Mouse (Mus musculus) stomach, postnatal 0 days (tissue): Measurements from ENCODE around the gene Gins1. TPM values are rescaled to one million over a fixed set of nuclear protein-coding genes. Genes with fewer than 3 reads are reported as not detected.

ENCODE experiments used
- ATAC-seq: fragments of 200-750 bp; cut with Nextera tagmentation; 2 replicates; pipeline ENCODE4 v1.8.0; 2017; ENCODE audit not compliant: low FRiP score, low TSS enrichment
- DNase-seq: peaks from one replicate; pipeline ENCODE4 v3.0.0-alpha.2; 2016; ENCODE audit warnings: low spot score
- H3K27ac ChIP-seq: fragments of 300-500 bp; sonication (generic); replicated peaks from 2 replicates; pipeline ENCODE4 v1.5.1; 2014; ENCODE audit warnings: mild to moderate bottlenecking, control low read depth
- H3K27me3 ChIP-seq: fragments of 300-500 bp; sonication (generic); 2 replicates; pipeline ENCODE4 v1.6.1; 2014; ENCODE audit warnings: low read length; ENCODE audit not compliant: control insufficient read depth, insufficient read depth
- H3K36me3 ChIP-seq: fragments of 300-500 bp; sonication (generic); 2 replicates; pipeline ENCODE4 v1.6.1; 2014; ENCODE audit warnings: low read length, mixed read lengths; ENCODE audit not compliant: control insufficient read depth, insufficient read depth
- H3K4me1 ChIP-seq: fragments of 300-500 bp; sonication (generic); replicated peaks from 2 replicates; pipeline ENCODE4 v1.6.1; 2014; ENCODE audit warnings: antibody characterized with exemption; ENCODE audit not compliant: control insufficient read depth, insufficient read depth
- H3K4me2 ChIP-seq: fragments of 300-500 bp; sonication (generic); replicated peaks from 2 replicates; pipeline ENCODE4 v1.6.1; 2014; ENCODE audit warnings: low read depth, mild to moderate bottlenecking, control low read depth, moderate library complexity
- H3K4me3 ChIP-seq: fragments of 300-500 bp; sonication (generic); 2 replicates; pipeline ENCODE4 v1.5.1; 2014; ENCODE audit warnings: low read depth, low read length, control low read depth
- H3K9ac ChIP-seq: fragments of 300-500 bp; sonication (generic); 2 replicates; pipeline ENCODE4 v1.6.1; 2014; ENCODE audit warnings: mild to moderate bottlenecking, low read length, control low read depth, mixed read lengths
- H3K9me3 ChIP-seq: fragments of 300-500 bp; sonication (generic); 2 replicates; pipeline ENCODE4 v1.6.1; 2016; ENCODE audit warnings: low read length; ENCODE audit not compliant: control insufficient read depth
- CTCF ChIP-seq: IDR thresholded peaks from 2 replicates; pipeline ENCODE4 v1.5.1; 2016; ENCODE audit warnings: antibody characterized with exemption, low read depth, mild to moderate bottlenecking, moderate library complexity
- EP300 ChIP-seq: optimal IDR thresholded peaks from 2 replicates; pipeline ENCODE3; 2016; ENCODE audit warnings: antibody characterized with exemption
- WGBS: fragments of 180-500 bp; shearing (Covaris S2); extraction: QIAGEN DNeasy Blood & Tissue Kit; methylation state at CpG from one replicate; pipeline ENCODE4 v1.1.7; 2014; 5-methylcytosine and 5-hydroxymethylcytosine counted together
- polyA plus RNA-seq: library from polyadenylated mRNA; unstranded; fragments of >200 nt; fragmentation: Nextera tagmentation; extraction: Ambion mirVana; gene quantifications from 2 replicates; pipeline ENCODE4 v1.2.1, GENCODE M21; 2015

Gins1 gene
- polyA plus RNA-seq, 1 experiment from 2014 or later = 10.7 TPM

DNA sequence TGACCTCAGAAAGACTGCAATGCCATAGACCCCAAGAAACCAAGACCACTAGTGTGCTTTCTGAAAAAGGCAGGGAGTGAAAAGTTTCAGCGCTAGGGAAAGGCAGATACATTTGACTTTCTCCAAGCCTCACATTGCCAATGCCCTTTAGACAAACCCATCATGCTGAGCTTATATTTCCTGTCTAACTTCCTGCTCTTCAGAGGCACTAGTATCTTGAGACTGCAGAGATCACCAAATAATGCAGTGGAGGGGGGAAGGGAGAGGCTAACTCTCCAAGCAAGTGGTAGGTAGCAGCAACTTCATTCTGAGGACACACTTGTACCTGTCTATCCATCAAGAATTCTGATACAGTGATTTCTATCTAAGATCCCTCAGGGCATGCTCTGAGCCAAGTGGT, 35.8 kb upstream of the Gins1 start:
- TF ChIP-seq EP300 = no peak
- TF ChIP-seq CTCF = no peak
- no peak for DNase-seq
- H3K4me3 ChIP-seq = no peak overlapping the region
- no peak overlapping the region for H3K27ac ChIP-seq
- ATAC-seq = no peak
- no peak overlapping the region for H3K4me2 ChIP-seq
- H3K9ac ChIP-seq = no peak overlapping the region
- H3K4me1 ChIP-seq = no peaks in the 10 kb centered on the region
- no peaks in the 10 kb centered on the region for H3K36me3 ChIP-seq
- 90% methylated on average over 1 of the region's 1 CpGs for WGBS
- H3K9me3 ChIP-seq = no peaks in the 10 kb centered on the region
- no peaks in the 10 kb centered on the region for H3K27me3 ChIP-seq

GRCm38 (mm10) chr2:150874508-150874907, 30.7 kb upstream of the Gins1 start:
- Histone ChIP-seq H3K9me3 (no peaks in the 10 kb centered on the region), H3K27me3 (no peaks in the 10 kb centered on the region), H3K9ac (no peak overlapping the region), H3K27ac (no peak overlapping the region), H3K4me3 (no peak overlapping the region), H3K36me3 (no peaks in the 10 kb centered on the region), H3K4me2 (no peak overlapping the region), H3K4me1 (no peaks in the 10 kb centered on the region)
- DNase-seq = no peak
- ATAC-seq = 0 out of 2 replicates have a peak, but pooled peaks have one; percentile 49
- TF ChIP-seq CTCF (no peak), EP300 (no peak)
- WGBS = 65% methylated on average over 1 of the region's 1 CpGs

GRCm38 (mm10) chr2:150875226-150875625, 30.0 kb upstream of the Gins1 start:
- Histone ChIP-seq H3K36me3 (no peaks in the 10 kb centered on the region), H3K27ac (no peak overlapping the region), H3K4me1 (no peaks in the 10 kb centered on the region), H3K4me3 (no peak overlapping the region), H3K9ac (no peak overlapping the region), H3K27me3 (no peaks in the 10 kb centered on the region), H3K4me2 (no peak overlapping the region), H3K9me3 (no peaks in the 10 kb centered on the region)
- DNase-seq (no peak), ATAC-seq (no peak)
- 98% methylated on average over 1 of the region's 1 CpGs for WGBS
- no peak for TF ChIP-seq EP300
- TF ChIP-seq CTCF = no peak

DNA sequence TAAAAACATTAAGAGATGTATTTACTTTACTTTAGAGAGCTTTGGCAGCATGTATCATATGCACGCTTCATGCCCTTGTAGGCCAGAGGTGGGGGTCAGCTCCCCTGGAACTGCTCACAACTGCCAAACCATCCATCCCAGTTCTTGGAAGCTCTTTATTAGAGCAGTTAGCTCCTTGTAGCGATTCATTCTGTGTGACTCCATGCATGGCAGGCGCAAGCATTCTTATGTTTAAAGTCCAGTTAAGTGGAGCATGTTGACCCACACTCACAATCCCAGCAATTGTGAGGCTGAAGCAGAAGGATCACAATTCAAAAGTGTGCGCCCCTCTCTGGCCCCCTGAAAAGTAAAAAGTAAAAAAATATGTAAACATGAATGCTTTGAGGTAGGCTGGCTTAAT, 27.6 kb upstream of the Gins1 start:
- no peaks in the 10 kb centered on the region for H3K27me3 ChIP-seq
- H3K4me3 ChIP-seq = no peak overlapping the region
- no peak for ATAC-seq
- H3K9me3 ChIP-seq = no peaks in the 10 kb centered on the region
- no peak for DNase-seq
- WGBS = 75% methylated on average over 4 of the region's 4 CpGs
- H3K27ac ChIP-seq = no peak overlapping the region
- H3K36me3 ChIP-seq = no peaks in the 10 kb centered on the region
- no peak overlapping the region for H3K4me2 ChIP-seq
- H3K4me1 ChIP-seq = no peaks in the 10 kb centered on the region
- TF ChIP-seq EP300 (no peak), CTCF (no peak)
- no peak overlapping the region for H3K9ac ChIP-seq

DNA sequence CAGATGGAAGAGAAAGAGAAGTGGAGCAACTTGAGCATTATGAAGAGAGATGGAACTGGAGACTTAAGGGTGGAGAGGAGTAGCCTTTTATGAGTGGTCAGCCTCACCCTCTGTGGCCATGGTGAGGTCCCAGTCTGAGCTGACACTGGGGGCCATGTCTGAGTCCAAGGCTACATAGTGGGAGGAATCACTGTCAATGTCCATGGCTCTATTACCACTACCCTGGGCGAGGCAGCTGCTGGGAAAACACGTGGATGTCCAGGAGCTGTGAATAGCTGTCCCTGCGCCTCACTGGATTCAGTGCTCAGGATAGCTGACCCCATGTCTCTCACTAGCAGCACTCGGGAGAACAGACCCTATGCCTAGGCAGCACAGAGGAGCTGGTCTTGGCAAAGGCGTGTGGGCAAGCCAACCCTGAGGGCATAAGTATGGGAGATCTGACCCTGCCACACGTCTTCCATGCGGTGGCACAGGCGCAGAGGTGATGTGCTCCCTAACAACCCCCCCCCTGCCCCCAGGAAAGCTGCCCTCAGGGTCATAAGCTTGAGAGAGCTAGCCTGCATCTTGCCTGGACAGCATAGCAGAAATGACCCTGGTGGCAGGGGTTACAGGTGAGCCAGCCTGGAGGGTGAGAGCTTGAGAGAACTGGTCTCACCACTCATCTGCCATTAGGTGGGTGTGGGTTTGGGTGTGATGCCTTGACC, 21.0 kb upstream of the Gins1 start:
- Histone ChIP-seq H3K9me3 (no peaks in the 10 kb centered on the region), H3K4me3 (no peak overlapping the region), H3K36me3 (no peaks in the 10 kb centered on the region), H3K27ac (no peak overlapping the region), H3K4me2 (no peak overlapping the region), H3K27me3 (no peaks in the 10 kb centered on the region), H3K9ac (no peak overlapping the region), H3K4me1 (no peaks in the 10 kb centered on the region)
- ATAC-seq (peak; percentile 29), DNase-seq (no peak)
- WGBS = 89% methylated on average over 8 of the region's 8 CpGs
- TF ChIP-seq EP300 (no peak), CTCF (no peak)

DNA sequence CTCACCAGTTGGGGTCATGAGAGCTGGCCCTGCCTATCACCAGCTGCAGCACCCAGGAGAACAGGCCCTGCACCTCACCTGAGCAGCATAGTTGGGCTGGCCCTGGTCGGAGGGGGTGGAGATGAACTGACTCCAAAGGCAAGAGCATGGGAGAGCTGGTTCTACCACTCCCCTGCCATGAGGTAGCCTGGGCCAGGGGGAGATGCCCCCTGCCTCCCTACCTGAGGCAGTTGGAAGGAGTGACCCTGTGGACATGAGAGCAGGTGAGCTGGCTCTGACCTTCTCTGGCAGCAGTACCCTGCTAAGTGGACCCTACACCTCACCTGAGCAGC, 20.5 kb upstream of the Gins1 start:
- ATAC-seq (peak; percentile 74; the same call in 1 of the 2 replicates), DNase-seq (no peak)
- Histone ChIP-seq H3K9me3 (no peaks in the 10 kb centered on the region), H3K4me2 (no peak overlapping the region), H3K4me1 (no peaks in the 10 kb centered on the region), H3K4me3 (no peak overlapping the region), H3K36me3 (no peaks in the 10 kb centered on the region), H3K27me3 (no peaks in the 10 kb centered on the region), H3K27ac (0 out of 2 replicates have a peak overlapping the region, but pooled peaks have one; percentile 40), H3K9ac (no peak overlapping the region)
- WGBS = 89% methylated on average over 1 of the region's 1 CpGs
- TF ChIP-seq EP300 (no peak), CTCF (no peak)
